Mouse (Mus musculus): ENCODE data around the gene Marveld3.

GRCm38 (mm10) chr8:109979339-109979738, 17.3 kb upstream of the Marveld3 start:
- no peak for TF ChIP-seq CTCF (IDR thresholded peaks at IDR 0.05)
- no peak for TF ChIP-seq EP300 (IDR thresholded peaks at IDR 0.05)
